Mouse (Mus musculus) kidney, postnatal 0 days (tissue): ENCODE measurements around the gene Sav1. TPM values are rescaled to one million over a fixed set of nuclear protein-coding genes. Genes with fewer than 3 reads are reported as not detected.

Source experiments
- ATAC-seq: fragments of 200-750 bp; cut with Nextera tagmentation; replicated peaks from 2 replicates; pipeline ENCODE4 v1.8.0; 2017; ENCODE audit warnings: low read depth, moderate number of reproducible peaks, moderate TSS enrichment, moderate library complexity; ENCODE audit not compliant: low FRiP score
- DNase-seq: peaks from one replicate; pipeline ENCODE4 v3.0.0-alpha.2; 2016; ENCODE audit warnings: low spot score
- H3K27ac ChIP-seq: fragments of 300-500 bp; sonication (generic); 2 replicates; pipeline ENCODE4 v1.5.1; 2014; ENCODE audit warnings: mild to moderate bottlenecking
- H3K27me3 ChIP-seq: fragments of 300-500 bp; sonication (generic); 2 replicates; pipeline ENCODE4 v1.6.1; 2014; ENCODE audit warnings: low read length, mixed read lengths; ENCODE audit not compliant: insufficient read depth
- H3K36me3 ChIP-seq: fragments of 300-500 bp; sonication (generic); 2 replicates; pipeline ENCODE4 v1.6.1; 2014; ENCODE audit warnings: low read length, mixed read lengths; ENCODE audit not compliant: insufficient read depth
- H3K4me1 ChIP-seq: fragments of 300-500 bp; sonication (generic); replicated peaks from 2 replicates; pipeline ENCODE4 v1.6.1; 2014; ENCODE audit warnings: antibody characterized with exemption, low read length, mixed read lengths; ENCODE audit not compliant: insufficient read depth
- H3K4me2 ChIP-seq: fragments of 300-500 bp; sonication (generic); 2 replicates; pipeline ENCODE4 v1.6.1; 2014; ENCODE audit warnings: mild to moderate bottlenecking, low read length, moderate library complexity, mixed read lengths
- H3K4me3 ChIP-seq: fragments of 300-500 bp; sonication (generic); replicated peaks from 2 replicates; pipeline ENCODE4 v1.5.1; 2014; ENCODE audit warnings: low read depth, low read length
- H3K9ac ChIP-seq: fragments of 300-500 bp; sonication (generic); 2 replicates; pipeline ENCODE4 v1.6.1; 2014; ENCODE audit warnings: low read depth, low read length
- H3K9me3 ChIP-seq: fragments of 300-500 bp; sonication (generic); replicated peaks from 2 replicates; pipeline ENCODE4 v1.6.1; 2016; ENCODE audit warnings: low read length, inconsistent platforms, mixed read lengths
- CTCF ChIP-seq: IDR thresholded peaks from 2 replicates; pipeline ENCODE4 v1.5.1; 2016; ENCODE audit warnings: antibody characterized with exemption, low read depth, mild to moderate bottlenecking, moderate library complexity
- WGBS: fragments of 180-500 bp; shearing (Covaris S2); extraction: QIAGEN DNeasy Blood & Tissue Kit; methylation state at CpG from one replicate; pipeline ENCODE4 v1.1.7; 2014; 5-methylcytosine and 5-hydroxymethylcytosine counted together
- polyA plus RNA-seq: library from polyadenylated mRNA; unstranded; fragments of >200 nt; fragmentation: Nextera tagmentation; extraction: Ambion mirVana; gene quantifications from 2 replicates; pipeline ENCODE4 v1.2.1, GENCODE M21; 2015

The Sav1 gene
- polyA plus RNA-seq, 1 experiment from 2014 or later, result 9.8 TPM

GRCm38 (mm10) chr12:69966071-69966470, 20.7 kb downstream of the Sav1 start:
- Histone ChIP-seq H3K36me3 (peaks cover 44% of the 10 kb centered on the region), H3K4me2 (no peak overlapping the region), H3K27me3 (no peaks in the 10 kb centered on the region), H3K4me1 (no peaks in the 10 kb centered on the region), H3K4me3 (no peak overlapping the region), H3K9me3 (no peaks in the 10 kb centered on the region), H3K27ac (no peak overlapping the region), H3K9ac (no peak overlapping the region)
- WGBS, result 66% methylated on average over 5 of the region's 5 CpGs
- TF ChIP-seq CTCF, result no peak
- DNase-seq (peak; percentile 67), ATAC-seq (no peak)

- H3K9me3 ChIP-seq, result no peaks in the 10 kb centered on the region
- no peak overlapping the region for H3K27ac ChIP-seq
- H3K4me1 ChIP-seq, result no peaks in the 10 kb centered on the region
- no peak overlapping the region for H3K4me3 ChIP-seq
- H3K36me3 ChIP-seq, result peaks cover 44% of the 10 kb centered on the region
- no peak for ATAC-seq
- H3K27me3 ChIP-seq, result no peaks in the 10 kb centered on the region
- H3K4me2 ChIP-seq, result no peak overlapping the region
- no peak overlapping the region for H3K9ac ChIP-seq
- no peak for TF ChIP-seq CTCF
- no peak for DNase-seq
- 67% methylated on average over 3 of the region's 3 CpGs for WGBS
These were observed 21.2 kb downstream of the Sav1 start for GRCm38 (mm10) chr12:69965644-69966043.

GRCm38 (mm10) chr12:69963141-69963540, 23.7 kb downstream of the Sav1 start:
- no peak overlapping the region for H3K9ac ChIP-seq
- TF ChIP-seq CTCF, result no peak
- no peak overlapping the region for H3K4me3 ChIP-seq
- H3K36me3 ChIP-seq, result peaks cover 31% of the 10 kb centered on the region
- 87% methylated on average over 6 of the region's 6 CpGs for WGBS
- H3K27me3 ChIP-seq, result no peaks in the 10 kb centered on the region
- no peak overlapping the region for H3K4me2 ChIP-seq
- ATAC-seq, result no peak
- H3K27ac ChIP-seq, result no peak overlapping the region
- no peak for DNase-seq
- no peaks in the 10 kb centered on the region for H3K9me3 ChIP-seq
- no peaks in the 10 kb centered on the region for H3K4me1 ChIP-seq

- Histone ChIP-seq H3K27ac (no peak overlapping the region), H3K4me3 (no peak overlapping the region), H3K9ac (no peak overlapping the region), H3K27me3 (no peaks in the 10 kb centered on the region), H3K9me3 (no peaks in the 10 kb centered on the region), H3K36me3 (peaks cover 30% of the 10 kb centered on the region), H3K4me2 (no peak overlapping the region), H3K4me1 (no peaks in the 10 kb centered on the region)
- TF ChIP-seq CTCF, result peak; percentile 85
- ATAC-seq (no peak), DNase-seq (peak; percentile 66)
- 58% methylated on average over 4 of the region's 4 CpGs for WGBS
These were observed 24.3 kb downstream of the Sav1 start for GRCm38 (mm10) chr12:69962468-69962867.

GRCm38 (mm10) chr12:69957378-69957777, 29.4 kb downstream of the Sav1 start:
- ATAC-seq, result no peak
- H3K4me3 ChIP-seq, result no peak overlapping the region
- H3K36me3 ChIP-seq, result peaks cover 3% of the 10 kb centered on the region; the same call in 1 of the 2 replicates
- WGBS, result 85% methylated on average over 2 of the region's 2 CpGs
- H3K27ac ChIP-seq, result no peak overlapping the region
- no peak overlapping the region for H3K9ac ChIP-seq
- no peaks in the 10 kb centered on the region for H3K4me1 ChIP-seq
- H3K27me3 ChIP-seq, result no peaks in the 10 kb centered on the region
- no peak for DNase-seq
- H3K4me2 ChIP-seq, result no peak overlapping the region
- no peaks in the 10 kb centered on the region for H3K9me3 ChIP-seq
- no peak for TF ChIP-seq CTCF

- no peak for TF ChIP-seq CTCF
- no peak for ATAC-seq
These were observed 39.3 kb downstream of the Sav1 start for GRCm38 (mm10) chr12:69947502-69947901.

GRCm38 (mm10) chr12:69945861-69946260, 40.9 kb downstream of the Sav1 start:
- Histone ChIP-seq H3K4me1 (no peaks in the 10 kb centered on the region), H3K4me2 (no peak overlapping the region), H3K27me3 (no peaks in the 10 kb centered on the region), H3K36me3 (no peaks in the 10 kb centered on the region), H3K4me3 (no peak overlapping the region), H3K27ac (no peak overlapping the region), H3K9ac (no peak overlapping the region), H3K9me3 (no peaks in the 10 kb centered on the region)
- 95% methylated on average over 5 of the region's 5 CpGs for WGBS
- no peak for TF ChIP-seq CTCF
- DNase-seq, result no peak
- ATAC-seq, result no peak

More at GRCm38 (mm10) chr12:69947502-69947901, 39.3 kb downstream of the Sav1 start:
- Histone ChIP-seq H3K36me3 (no peaks in the 10 kb centered on the region), H3K4me1 (no peaks in the 10 kb centered on the region), H3K4me2 (no peak overlapping the region), H3K27me3 (no peaks in the 10 kb centered on the region), H3K9ac (no peak overlapping the region), H3K9me3 (no peaks in the 10 kb centered on the region), H3K4me3 (no peak overlapping the region), H3K27ac (no peak overlapping the region)
- no peak for DNase-seq
- 56% methylated on average over 3 of the region's 3 CpGs for WGBS
